ENCODE assay signal across 26 mouse cellular contexts in the genomic region with DNA sequence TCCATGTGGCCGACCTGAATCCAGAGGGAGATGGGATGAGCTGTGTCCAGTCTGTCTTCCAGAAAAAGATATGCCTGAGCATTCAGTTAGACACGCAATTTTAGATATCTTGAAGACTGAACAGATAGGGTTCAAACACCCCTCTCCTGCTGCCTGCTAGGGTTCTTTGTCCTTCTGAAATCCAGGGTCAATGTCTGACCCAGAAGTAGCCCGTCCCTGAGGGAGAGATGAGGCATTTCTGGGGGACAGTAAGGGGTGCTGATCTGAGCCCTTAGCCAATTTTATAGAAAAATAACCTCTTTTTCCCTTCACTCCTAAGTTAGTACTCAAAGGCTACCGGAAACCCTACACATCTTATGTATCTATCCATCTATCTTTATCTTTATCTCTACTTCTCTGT. TPM values are rescaled to one million over a fixed set of nuclear protein-coding genes. Genes with fewer than 3 reads are reported as not detected.
DNase-seq lines count a peak whose midpoint lies in the region; ATAC-seq and TF ChIP-seq lines count a peak whose summit lies in the region.
"Had no signal": no experiment of that assay in that cellular context is flagged by ENCODE, and none has a peak within 500 bp of the region (broad histone marks: within the 10 kb centered on the region; RNA-seq: fewer than 3 reads in every experiment).

No protein-coding gene starts in this region.

- no peaks in the 10 kb centered on the region for H3K9me3 ChIP-seq in midbrain, embryonic 10.5 days (replicated peaks)
- H3K9me3 ChIP-seq in midbrain, postnatal 0 days (ENCODE audit: low read length) = no peaks in the 10 kb centered on the region
- H3K9me3 ChIP-seq in forebrain, embryonic 15.5 days = no peaks in the 10 kb centered on the region
- H3K9me3 ChIP-seq in midbrain, embryonic 11.5 days (ENCODE audit: control insufficient read depth, low read length) = no peaks in the 10 kb centered on the region
- H3K9me3 ChIP-seq: embryonic facial prominence, embryonic 13.5 days; heart, embryonic 10.5 days; limb, embryonic 12.5 days had no signal

- ATAC-seq in midbrain, postnatal 0 days (ENCODE audit: low FRiP score) = no peak
- no peak for ATAC-seq in forebrain, embryonic 15.5 days (replicated peaks)
- no peak for ATAC-seq in midbrain, embryonic 11.5 days (ENCODE audit: low FRiP score)
- ATAC-seq: inflammation-experienced regulatory T-cells, adult 6 months had no signal

- no peak for TF ChIP-seq CTCF in midbrain, postnatal 0 days (IDR thresholded peaks at IDR 0.05)

- peaks cover 100% of the 10 kb centered on the region for H3K27me3 ChIP-seq in midbrain, embryonic 10.5 days (ENCODE audit: low read depth, poor library complexity, severe bottlenecking)
- peaks cover 62% of the 10 kb centered on the region for H3K27me3 ChIP-seq in midbrain, postnatal 0 days (ENCODE audit: insufficient read depth, low read length)
- H3K27me3 ChIP-seq in forebrain, embryonic 15.5 days = peaks cover 34% of the 10 kb centered on the region
- peaks cover 91% of the 10 kb centered on the region for H3K27me3 ChIP-seq in midbrain, embryonic 11.5 days (ENCODE audit: control insufficient read depth, insufficient read depth, low read length)

- H3K4me1 ChIP-seq in midbrain, embryonic 10.5 days = peaks cover 85% of the 10 kb centered on the region
- no peaks in the 10 kb centered on the region for H3K4me1 ChIP-seq in midbrain, postnatal 0 days (ENCODE audit: insufficient read depth, low read length)
- H3K4me1 ChIP-seq in forebrain, embryonic 15.5 days = peaks cover 85% of the 10 kb centered on the region
- H3K4me1 ChIP-seq in midbrain, embryonic 11.5 days (ENCODE audit: control insufficient read depth, insufficient read depth, low read length) = peaks cover 35% of the 10 kb centered on the region

- WGBS in midbrain, embryonic 10.5 days = 5% methylated on average over 4 of the region's 4 CpGs
- 32% methylated on average over 4 of the region's 4 CpGs for WGBS in midbrain, postnatal 0 days
- WGBS in forebrain, embryonic 15.5 days = 33% methylated on average over 4 of the region's 4 CpGs
- WGBS in midbrain, embryonic 11.5 days = 4% methylated on average over 4 of the region's 4 CpGs

- intact Hi-C loops in left cerebral cortex, postnatal 36 days (cut with DNase I) = loop anchor here (5.0 to 10.0 kb wide), 2 partner anchors 173 to 391 kb away; no protein-coding TSS in a partner anchor
- intact Hi-C loops in gastrocnemius, postnatal 36 days (cut with DNase I) = no loop called here

- no peaks in the 10 kb centered on the region for H3K36me3 ChIP-seq in midbrain, embryonic 10.5 days
- H3K36me3 ChIP-seq in midbrain, postnatal 0 days (ENCODE audit: insufficient read depth, low read length) = no peaks in the 10 kb centered on the region
- H3K36me3 ChIP-seq in forebrain, embryonic 15.5 days = no peaks in the 10 kb centered on the region
- no peaks in the 10 kb centered on the region for H3K36me3 ChIP-seq in midbrain, embryonic 11.5 days (ENCODE audit: control insufficient read depth, insufficient read depth, low read length)
- H3K36me3 ChIP-seq: embryonic facial prominence, embryonic 13.5 days; heart, embryonic 10.5 days; limb, embryonic 12.5 days had no signal

- no peak overlapping the region for H3K9ac ChIP-seq in midbrain, postnatal 0 days (replicated peaks; ENCODE audit: low read length, poor library complexity, severe bottlenecking)
- H3K9ac ChIP-seq in forebrain, embryonic 15.5 days (replicated peaks) = peak overlapping the region; percentile 40
- no peak overlapping the region for H3K9ac ChIP-seq in midbrain, embryonic 11.5 days (ENCODE audit: low read length)
- H3K9ac ChIP-seq: embryonic facial prominence, embryonic 13.5 days; limb, embryonic 12.5 days; liver, embryonic 14.5 days had no signal

- peak; percentile 20 for DNase-seq in midbrain, embryonic 10.5 days (ENCODE audit: low spot score)
- no peak for DNase-seq in midbrain, postnatal 0 days (ENCODE audit: low spot score)
- DNase-seq in midbrain, embryonic 11.5 days (ENCODE audit: low spot score, missing footprints) = peak; percentile 92
- DNase-seq in embryo, embryonic 9.5 days (ENCODE audit: extremely low spot score) = no peak
- DNase-seq in left cerebral cortex, postnatal 36 days (ENCODE audit: low spot score in 2 of 2) = no peak
- no peak for DNase-seq in gastrocnemius, postnatal 36 days
- DNase-seq: adrenal gland, postnatal 10 days; B cell, adult 2 months; cerebellum, adult 2 months; gastrocnemius, postnatal 10 days; heart, postnatal 14 days; kidney, adult 9 months; layer of hippocampus, postnatal 36 days; right cerebral cortex, adult 18-20 months; thymus, postnatal 4 days had no signal

- H3K4me3 ChIP-seq in midbrain, embryonic 10.5 days = no peak overlapping the region
- no peak overlapping the region for H3K4me3 ChIP-seq in midbrain, postnatal 0 days (ENCODE audit: low read depth, low read length)
- H3K4me3 ChIP-seq in forebrain, embryonic 15.5 days = peak overlapping the region; percentile 57
- no peak overlapping the region for H3K4me3 ChIP-seq in midbrain, embryonic 11.5 days (ENCODE audit: low read depth, low read length)
- H3K4me3 ChIP-seq: embryonic facial prominence, embryonic 13.5 days; heart, embryonic 10.5 days; limb, embryonic 12.5 days had no signal

- H3K4me2 ChIP-seq in midbrain, postnatal 0 days (ENCODE audit: low read depth, low read length, poor library complexity, severe bottlenecking) = no peak overlapping the region
- H3K4me2 ChIP-seq in forebrain, embryonic 15.5 days (replicated peaks) = peak overlapping the region; percentile 90
- H3K4me2 ChIP-seq in midbrain, embryonic 11.5 days = no peak overlapping the region
- H3K4me2 ChIP-seq: embryonic facial prominence, embryonic 13.5 days; limb, embryonic 12.5 days had no signal

- no peak overlapping the region for H3K27ac ChIP-seq in midbrain, embryonic 10.5 days (replicated peaks)
- no peak overlapping the region for H3K27ac ChIP-seq in midbrain, postnatal 0 days (ENCODE audit: low read depth, low read length)
- H3K27ac ChIP-seq in forebrain, embryonic 15.5 days (replicated peaks) = peak overlapping the region; percentile 97
- H3K27ac ChIP-seq in midbrain, embryonic 11.5 days (ENCODE audit: low read depth, low read length) = no peak overlapping the region
- H3K27ac ChIP-seq: embryonic facial prominence, embryonic 13.5 days; heart, embryonic 10.5 days; limb, embryonic 12.5 days; liver, embryonic 14.5 days had no signal

RNA-seq across cellular contexts. Expression of gene Sox1, which starts 7.2 kb away (rescaled TPM):
- polyA plus RNA-seq in midbrain, embryonic 10.5 days (2016; fragmentation: Nextera tagmentation; extraction: Ambion mirVana) = 3.2 and 3.4 TPM in 2 replicates
- 16.8 and 17.7 TPM in 2 replicates for total RNA-seq in midbrain, postnatal 0 days (2014; rRNA removed)
- 1.6 and 2.6 TPM in 2 replicates for polyA plus RNA-seq in midbrain, postnatal 0 days (2015; fragmentation: Nextera tagmentation; extraction: Ambion mirVana)
- polyA plus RNA-seq in forebrain, embryonic 15.5 days (2015; fragmentation: Nextera tagmentation; extraction: Ambion mirVana) = 6.8 and 7.0 TPM in 2 replicates
- 8.2 and 8.7 TPM in 2 replicates for polyA plus RNA-seq in midbrain, embryonic 11.5 days (2014; fragmentation: Nextera tagmentation; extraction: Ambion mirVana)
- 10 to 100 TPM in 1 of 2 experiments, 1 to 10 TPM in 1; 7.9 to 12.8 TPM for total RNA-seq in left cerebral cortex, postnatal 36 days (2021)
- total RNA-seq in gastrocnemius, postnatal 36 days (2021) = not detected
- total RNA-seq: adrenal gland, postnatal 10 days; heart, postnatal 14 days; megakaryocyte progenitor cell, adult 5-6 weeks; neutrophil, adult 5-6 weeks had no signal
- polyA plus RNA-seq: embryonic facial prominence, embryonic 13.5 days; heart, embryonic 10.5 days; inflammation-experienced regulatory T-cells, adult 6 months; large intestine, adult 2 months; limb, embryonic 12.5 days; liver, embryonic 14.5 days; lung, embryonic 16.5 days; small intestine, adult 2 months had no signal

Comparison
In these comparisons a context has a peak if more than half of its experiments do, and no peak if none do; other contexts are left out.
1. DNase-seq: peak in midbrain, embryonic 10.5 days (single experiment) and midbrain, embryonic 11.5 days (single experiment); none in midbrain, postnatal 0 days (single experiment), embryo, embryonic 9.5 days (single experiment), left cerebral cortex, postnatal 36 days (0 of 2) and gastrocnemius, postnatal 36 days (0 of 2).